Mouse (Mus musculus) small intestine, adult 2 months (tissue): ENCODE measurements around the gene Strip2. TPM values are rescaled to one million over a fixed set of nuclear protein-coding genes. Genes with fewer than 3 reads are reported as not detected.

ENCODE experiments used
- H3K27ac ChIP-seq: fragments of 200-500 bp; 2 replicates; pipeline ENCODE4 v1.5.1; 2012; ENCODE audit warnings: low read depth, low read length, control low read depth, inconsistent platforms; ENCODE audit not compliant: insufficient read depth
- H3K27me3 ChIP-seq: fragments of 200-500 bp; 2 replicates; pipeline ENCODE4 v1.6.1; 2012; ENCODE audit warnings: mild to moderate bottlenecking, moderate library complexity, low read length, inconsistent platforms; ENCODE audit not compliant: control insufficient read depth, insufficient read depth
- H3K36me3 ChIP-seq: fragments of 200-500 bp; 2 replicates; pipeline ENCODE4 v1.6.1; 2012; ENCODE audit warnings: mild to moderate bottlenecking, low read length, control low read depth, inconsistent platforms; ENCODE audit not compliant: control insufficient read depth, insufficient read depth
- H3K4me1 ChIP-seq: fragments of 200-500 bp; 2 replicates; pipeline ENCODE4 v1.6.1; 2012; ENCODE audit warnings: low read length, inconsistent platforms, mixed read lengths; ENCODE audit not compliant: control insufficient read depth, insufficient read depth, insufficient read length
- H3K4me3 ChIP-seq: fragments of 200-500 bp; 2 replicates; pipeline ENCODE4 v1.5.1; 2012; ENCODE audit warnings: low read depth, mild to moderate bottlenecking, control low read depth, inconsistent platforms, low read length, moderate library complexity
- CTCF ChIP-seq: fragments of 200-500 bp; IDR thresholded peaks from 2 replicates; pipeline ENCODE4 v1.5.1; 2012; ENCODE audit warnings: low read depth, mild to moderate bottlenecking, control low read depth, inconsistent platforms, low read length, moderate library complexity, mixed read lengths; ENCODE audit not compliant: insufficient replicate concordance, insufficient read length; ENCODE audit errors: extremely low read depth
- POLR2A ChIP-seq: fragments of 200-500 bp; IDR thresholded peaks from 2 replicates; pipeline ENCODE4 v1.6.1; 2012; ENCODE audit warnings: low read depth, mild to moderate bottlenecking, control low read depth, inconsistent platforms, low read length, moderate library complexity
- WGBS: fragments of 180-500 bp; shearing (Covaris S2); methylation state at CpG from one replicate; pipeline ENCODE4 v1.1.7; 2018; 5-methylcytosine and 5-hydroxymethylcytosine counted together
- polyA plus RNA-seq: library from polyadenylated mRNA; depleted of rRNA; stranded (reverse); fragments of >200 nt; gene quantifications from 2 replicates; pipeline ENCODE4 v1.2.3, GENCODE M21; 2012

The Strip2 gene
- polyA plus RNA-seq, 1 experiment = 0.98 TPM

DNA sequence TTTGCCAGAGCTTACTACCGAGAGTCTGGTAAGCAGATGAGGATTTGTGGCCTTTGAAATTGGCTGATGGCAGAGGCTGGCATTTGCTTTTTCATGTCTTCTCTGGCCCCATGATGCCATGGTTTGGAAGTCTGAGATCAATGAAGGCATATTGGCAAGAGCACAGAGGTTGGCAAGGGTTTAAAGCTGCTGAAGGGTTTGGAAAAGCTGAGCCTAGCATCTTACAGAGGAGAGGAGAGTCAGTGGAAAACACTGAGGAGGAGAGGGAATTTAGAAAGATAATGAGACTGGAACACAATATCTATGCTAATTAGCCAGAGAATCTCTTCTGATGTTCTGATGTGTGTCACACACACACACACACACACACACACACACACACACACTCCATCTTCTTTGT lies 27.7 kb downstream of the Strip2 start:
- no peak for TF ChIP-seq CTCF
- TF ChIP-seq POLR2A = no peak
- Histone ChIP-seq H3K4me1 (no peaks in the 10 kb centered on the region), H3K36me3 (no peaks in the 10 kb centered on the region), H3K27me3 (no peaks in the 10 kb centered on the region), H3K27ac (no peak overlapping the region), H3K4me3 (no peak overlapping the region)
- WGBS = 63% methylated on average over 1 of the region's 1 CpGs

DNA sequence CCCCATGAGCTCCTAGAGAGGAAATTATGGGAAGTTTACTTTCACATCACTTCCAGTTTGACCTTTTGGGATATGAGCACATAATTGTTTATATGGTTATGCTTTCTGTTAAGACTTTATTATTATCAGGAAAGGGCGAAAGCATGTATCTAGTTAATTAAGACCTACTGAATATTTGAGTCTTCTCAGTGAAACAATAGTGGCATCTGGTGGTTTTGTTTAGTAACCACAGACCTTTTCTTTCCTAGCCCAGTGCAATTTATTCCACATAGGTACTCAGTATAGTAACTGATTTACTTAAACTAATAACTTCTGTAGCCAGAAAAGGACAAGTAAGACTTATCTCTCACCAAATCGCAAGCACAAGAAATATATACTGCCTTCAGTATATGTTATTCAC lies 29.8 kb downstream of the Strip2 start:
- no peaks in the 10 kb centered on the region for H3K4me1 ChIP-seq
- no peaks in the 10 kb centered on the region for H3K36me3 ChIP-seq
- H3K27ac ChIP-seq = no peak overlapping the region
- 67% methylated on average over 2 of the region's 2 CpGs for WGBS
- H3K4me3 ChIP-seq = no peak overlapping the region
- no peaks in the 10 kb centered on the region for H3K27me3 ChIP-seq
- TF ChIP-seq CTCF = no peak
- TF ChIP-seq POLR2A = no peak

DNA sequence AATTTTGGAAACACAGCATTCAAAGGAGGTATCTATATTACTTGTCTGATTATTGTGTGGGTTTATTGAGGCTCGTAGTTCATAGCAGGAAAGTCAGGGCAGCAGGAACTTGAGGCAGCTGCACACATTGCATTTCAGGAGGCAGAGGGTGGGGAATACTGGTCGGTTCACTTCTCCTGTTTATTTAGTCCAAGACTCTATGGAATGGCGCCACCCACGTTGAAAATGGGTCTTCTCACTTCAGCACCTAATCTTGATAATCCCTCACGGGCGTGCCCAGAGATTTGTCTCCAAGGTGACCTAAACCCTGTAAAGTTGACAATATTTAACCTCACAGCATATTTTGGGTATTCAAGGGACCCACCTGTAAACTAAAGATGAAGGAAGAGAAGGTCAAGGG lies 31.0 kb downstream of the Strip2 start:
- no peaks in the 10 kb centered on the region for H3K4me1 ChIP-seq
- TF ChIP-seq POLR2A (no peak), CTCF (no peak)
- no peaks in the 10 kb centered on the region for H3K27me3 ChIP-seq
- no peak overlapping the region for H3K4me3 ChIP-seq
- no peaks in the 10 kb centered on the region for H3K36me3 ChIP-seq
- 59% methylated on average over 6 of the region's 6 CpGs for WGBS
- H3K27ac ChIP-seq = no peak overlapping the region

DNA sequence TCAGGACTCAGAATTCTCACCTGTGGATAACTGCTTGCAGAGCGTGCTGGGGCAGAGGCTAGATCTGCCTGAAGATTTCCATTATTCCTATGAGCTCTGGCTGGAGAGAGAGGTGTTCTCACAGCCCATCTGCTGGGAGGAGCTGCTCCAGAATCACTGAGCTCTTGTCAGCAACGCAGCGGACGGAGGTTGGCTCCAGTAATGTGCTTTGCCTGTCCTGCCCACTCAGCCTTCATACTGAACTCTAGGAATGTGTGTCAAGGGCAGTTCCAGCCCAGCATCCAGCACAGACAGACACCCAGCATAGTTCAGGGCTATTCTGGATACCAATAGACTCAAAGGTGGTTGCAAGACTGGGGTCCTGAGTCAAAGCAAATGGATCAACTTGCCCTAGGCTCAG lies 39.9 kb downstream of the Strip2 start:
- Histone ChIP-seq H3K4me1 (no peaks in the 10 kb centered on the region), H3K27ac (no peak overlapping the region), H3K4me3 (no peak overlapping the region), H3K36me3 (no peaks in the 10 kb centered on the region), H3K27me3 (no peaks in the 10 kb centered on the region)
- WGBS = 93% methylated on average over 4 of the region's 4 CpGs
- TF ChIP-seq POLR2A (no peak), CTCF (no peak)

DNA sequence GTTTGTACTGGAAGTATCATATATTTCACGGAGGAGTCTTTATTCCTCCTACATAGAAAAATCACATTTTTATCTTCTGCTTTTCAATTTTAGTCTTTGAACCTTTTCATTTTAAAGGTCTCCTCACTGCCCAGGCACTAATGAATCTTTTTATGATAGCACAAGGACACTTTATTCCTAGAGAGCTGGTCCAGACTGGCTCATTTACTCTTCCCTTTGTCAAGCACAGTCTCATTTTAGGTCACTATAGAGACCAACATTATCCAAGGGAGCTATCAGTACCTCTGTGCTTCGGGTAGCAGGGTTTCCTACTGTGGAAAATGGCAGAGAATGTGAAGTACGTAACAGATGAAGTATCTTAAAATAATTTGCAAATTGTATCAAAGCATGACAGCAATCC lies 41.9 kb downstream of the Strip2 start:
- Histone ChIP-seq H3K27ac (no peak overlapping the region), H3K36me3 (no peaks in the 10 kb centered on the region), H3K27me3 (no peaks in the 10 kb centered on the region), H3K4me3 (no peak overlapping the region), H3K4me1 (no peaks in the 10 kb centered on the region)
- 81% methylated on average over 3 of the region's 3 CpGs for WGBS
- TF ChIP-seq POLR2A (no peak), CTCF (no peak)

DNA sequence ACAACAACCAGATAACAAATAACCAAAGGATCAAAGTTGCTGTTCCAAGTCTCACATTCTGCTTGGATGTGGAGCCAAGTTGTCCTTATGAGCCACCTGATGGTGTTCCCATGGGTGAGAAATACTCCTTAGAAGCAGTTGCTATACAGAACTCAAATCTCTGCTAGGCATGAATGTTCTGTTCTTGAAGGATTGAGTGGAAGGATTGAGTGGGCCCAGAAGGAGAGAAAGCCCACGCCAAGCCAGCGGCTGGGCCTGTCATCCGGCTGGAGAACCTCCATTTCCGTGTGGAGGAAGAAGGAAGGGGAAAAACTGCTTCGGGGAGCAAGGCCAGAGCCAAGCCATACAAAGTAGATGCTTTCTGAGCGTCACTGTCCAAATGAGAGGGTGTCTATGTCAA lies 44.3 kb downstream of the Strip2 start:
- H3K4me1 ChIP-seq = no peaks in the 10 kb centered on the region
- TF ChIP-seq CTCF = no peak
- H3K27ac ChIP-seq = no peak overlapping the region
- no peak overlapping the region for H3K4me3 ChIP-seq
- no peaks in the 10 kb centered on the region for H3K27me3 ChIP-seq
- H3K36me3 ChIP-seq = no peaks in the 10 kb centered on the region
- 93% methylated on average over 6 of the region's 6 CpGs for WGBS

DNA sequence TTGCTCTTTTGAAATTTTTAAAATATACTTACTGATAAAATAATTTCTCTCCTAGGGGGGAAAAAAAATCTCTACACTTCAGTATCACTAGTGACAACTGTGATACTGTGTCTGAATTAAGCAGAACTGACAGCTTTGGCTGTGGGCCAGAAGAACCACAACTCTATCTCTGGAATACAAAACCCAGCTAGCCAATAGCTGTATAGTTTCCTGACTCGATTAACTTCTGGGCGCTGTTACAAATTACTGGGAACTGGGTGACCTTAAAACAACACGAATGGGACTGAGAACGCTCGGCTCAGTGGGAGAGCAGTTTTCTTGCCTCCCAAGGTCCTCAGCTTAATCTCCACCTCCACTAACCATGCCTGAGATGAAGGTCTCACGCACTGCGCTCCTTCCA lies 51.1 kb downstream of the Strip2 start:
- H3K4me3 ChIP-seq = no peak overlapping the region
- no peak for TF ChIP-seq CTCF
- no peak for TF ChIP-seq POLR2A
- no peaks in the 10 kb centered on the region for H3K36me3 ChIP-seq
- H3K27ac ChIP-seq = no peak overlapping the region
- H3K4me1 ChIP-seq = no peaks in the 10 kb centered on the region
- H3K27me3 ChIP-seq = no peaks in the 10 kb centered on the region
- WGBS = 76% methylated on average over 7 of the region's 7 CpGs

DNA sequence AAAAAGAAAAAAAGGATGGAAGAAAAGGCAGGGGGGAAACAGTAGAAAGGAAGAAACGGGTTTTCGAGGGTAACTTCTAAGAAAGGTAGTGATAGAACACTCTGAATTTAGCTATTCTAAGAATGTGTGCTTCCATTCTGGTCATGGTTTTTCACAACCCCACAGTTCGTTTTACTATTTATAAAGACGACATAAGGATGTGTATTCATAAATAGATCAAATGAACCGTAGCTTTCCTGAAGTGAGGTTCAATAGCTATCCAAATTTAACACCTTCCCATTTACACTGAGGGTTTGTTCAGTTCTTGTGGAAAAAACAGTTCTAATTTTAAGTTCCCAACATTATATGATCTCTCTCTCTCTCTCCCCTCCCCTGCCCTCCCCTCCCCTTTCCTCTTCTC lies 56.5 kb downstream of the Strip2 start:
- no peak overlapping the region for H3K27ac ChIP-seq
- TF ChIP-seq POLR2A (no peak), CTCF (no peak)
- no peaks in the 10 kb centered on the region for H3K27me3 ChIP-seq
- H3K4me3 ChIP-seq = no peak overlapping the region
- no peaks in the 10 kb centered on the region for H3K4me1 ChIP-seq
- H3K36me3 ChIP-seq = no peaks in the 10 kb centered on the region
- WGBS = 82% methylated on average over 5 of the region's 5 CpGs
